Mouse (Mus musculus) erythroblast, embryonic 14.5 days (primary cell): Measurements from ENCODE around the gene Otud7a. TPM values are rescaled to one million over a fixed set of nuclear protein-coding genes. Genes with fewer than 3 reads are reported as not detected.

Experiments used
- H3K27me3 ChIP-seq: 2 replicates; pipeline ENCODE4 v1.6.1; 2012; ENCODE audit warnings: inconsistent platforms; ENCODE audit not compliant: control insufficient read depth
- H3K36me3 ChIP-seq: 2 replicates; pipeline ENCODE4 v1.6.1; 2012; ENCODE audit warnings: mild to moderate bottlenecking, inconsistent platforms; ENCODE audit not compliant: control insufficient read depth
- H3K4me1 ChIP-seq: 2 replicates; pipeline ENCODE4 v1.6.1; 2012; ENCODE audit warnings: inconsistent platforms; ENCODE audit not compliant: control insufficient read depth
- H3K4me3 ChIP-seq: replicated peaks from 2 replicates; pipeline ENCODE3; 2012; ENCODE audit warnings: moderate library complexity, mild to moderate bottlenecking, inconsistent platforms
- H3K9me3 ChIP-seq: 2 replicates; pipeline ENCODE4 v1.6.1; 2012; ENCODE audit warnings: low read length, inconsistent platforms, mixed read lengths; ENCODE audit not compliant: control insufficient read depth
- GATA1 ChIP-seq: IDR thresholded peaks from 2 replicates; pipeline ENCODE4 v1.6.1; 2012; ENCODE audit warnings: low read length, inconsistent platforms, mixed read lengths
- TAL1 ChIP-seq: IDR thresholded peaks from 3 replicates; pipeline ENCODE4 v1.6.1; 2012; ENCODE audit warnings: low read length, inconsistent platforms, mixed read lengths
- polyA plus RNA-seq: library from polyadenylated mRNA; stranded (reverse); fragments of >175 nt; gene quantifications from 2 replicates; pipeline ENCODE4 v1.2.3, GENCODE M21; 2012

The Otud7a gene
- polyA plus RNA-seq, 1 experiment, result 0.06 TPM

DNA sequence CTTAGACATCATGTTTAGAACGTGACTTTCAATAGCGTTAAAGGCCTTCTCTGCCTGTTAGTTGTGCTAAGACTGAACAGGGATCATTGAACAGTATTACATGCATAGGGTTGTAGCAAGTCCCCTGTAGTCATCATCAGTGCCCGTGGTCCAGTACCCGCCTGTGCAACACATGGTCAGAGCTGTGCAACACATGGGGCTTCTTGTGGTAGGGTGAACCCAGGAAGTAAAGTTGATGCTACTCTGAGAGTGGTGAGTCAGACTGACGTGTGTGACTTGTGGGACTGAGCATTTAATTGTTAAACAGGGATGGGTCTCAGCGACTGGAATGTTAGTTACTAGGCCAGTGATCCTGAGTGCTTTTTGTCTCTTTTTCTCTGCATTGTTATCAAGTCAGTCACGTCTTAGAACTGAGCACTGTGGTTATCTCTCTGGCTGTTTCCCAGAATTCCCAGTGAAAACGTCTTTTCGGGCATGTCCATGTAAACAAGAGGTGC lies 52.5 kb downstream of the Otud7a start:
- no peak for TF ChIP-seq TAL1
- no peak for TF ChIP-seq GATA1
- Histone ChIP-seq H3K27me3 (no peaks in the 10 kb centered on the region), H3K36me3 (no peaks in the 10 kb centered on the region), H3K4me3 (no peak overlapping the region), H3K9me3 (peaks cover 9% of the 10 kb centered on the region), H3K4me1 (no peaks in the 10 kb centered on the region)

DNA sequence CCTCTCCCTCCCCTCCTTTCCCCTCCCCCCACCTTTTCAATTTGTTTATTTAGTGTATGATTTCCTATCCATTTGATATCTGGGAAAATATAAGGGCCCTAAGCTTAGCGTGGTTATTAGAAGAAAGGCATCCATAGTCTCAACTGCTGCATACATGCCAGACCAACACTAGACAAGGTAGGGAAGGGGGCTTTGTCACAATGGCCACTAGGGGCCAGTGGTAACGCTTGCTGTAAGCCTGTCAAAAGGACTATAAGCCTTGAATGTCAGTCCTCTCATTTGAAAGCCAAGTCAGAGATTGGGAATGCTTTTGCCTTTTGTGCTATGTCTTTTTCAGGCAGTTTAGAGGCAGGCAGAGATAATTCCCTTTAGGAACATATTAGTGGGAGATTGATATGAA lies 59.7 kb downstream of the Otud7a start:
- no peak overlapping the region for H3K4me3 ChIP-seq
- no peaks in the 10 kb centered on the region for H3K36me3 ChIP-seq
- H3K9me3 ChIP-seq, result 0 out of 2 replicates have a peak, but pooled peaks cover under 1% of the 10 kb centered on the region
- TF ChIP-seq GATA1, result no peak
- TF ChIP-seq TAL1, result no peak
- H3K27me3 ChIP-seq, result no peaks in the 10 kb centered on the region
- H3K4me1 ChIP-seq, result no peaks in the 10 kb centered on the region

DNA sequence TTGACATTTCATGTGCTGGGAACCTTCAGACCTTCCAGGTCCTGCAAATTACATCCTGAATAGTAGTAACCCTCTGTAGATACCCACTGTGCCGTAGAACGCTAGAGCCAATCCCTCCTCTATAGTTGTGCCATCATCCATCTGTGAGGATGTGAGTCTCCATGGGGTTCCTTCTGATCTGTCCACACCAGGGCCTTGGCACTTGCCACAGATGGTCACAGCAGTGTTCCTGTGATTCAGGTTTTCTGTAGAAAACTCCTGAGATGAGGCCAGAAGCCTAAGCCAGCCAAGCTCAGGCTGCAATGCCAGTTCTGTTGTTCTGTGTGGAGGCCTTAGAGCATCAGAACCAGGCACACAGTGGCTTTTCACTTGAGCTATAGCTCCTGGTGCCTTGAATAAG lies 63.5 kb downstream of the Otud7a start:
- no peak for TF ChIP-seq TAL1
- TF ChIP-seq GATA1, result no peak
- Histone ChIP-seq H3K4me1 (no peaks in the 10 kb centered on the region), H3K9me3 (no peaks in the 10 kb centered on the region; the same call in 1 of the 2 replicates), H3K4me3 (no peak overlapping the region), H3K27me3 (no peaks in the 10 kb centered on the region), H3K36me3 (no peaks in the 10 kb centered on the region)

DNA sequence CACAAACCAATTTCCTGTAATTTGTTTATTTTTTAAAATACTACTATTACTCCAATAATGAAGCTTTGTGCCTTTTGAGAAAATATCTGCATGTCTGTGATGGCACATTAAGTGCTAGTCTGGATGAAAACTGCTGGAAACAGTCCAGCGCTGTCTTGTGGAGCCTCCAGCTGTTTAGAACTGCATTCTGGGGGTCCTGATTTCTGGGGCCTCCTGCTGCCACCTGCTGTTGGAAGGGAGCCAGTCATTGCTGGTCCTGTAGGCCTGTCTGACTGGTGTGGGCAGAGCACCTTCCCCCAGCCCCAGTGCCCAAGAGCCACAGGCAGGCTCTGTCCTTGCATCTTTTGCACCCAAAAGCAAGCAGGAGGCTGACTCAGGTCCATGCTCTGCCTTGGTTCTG lies 65.3 kb downstream of the Otud7a start:
- TF ChIP-seq TAL1, result no peak
- TF ChIP-seq GATA1, result no peak
- Histone ChIP-seq H3K4me1 (no peaks in the 10 kb centered on the region), H3K27me3 (no peaks in the 10 kb centered on the region)

DNA sequence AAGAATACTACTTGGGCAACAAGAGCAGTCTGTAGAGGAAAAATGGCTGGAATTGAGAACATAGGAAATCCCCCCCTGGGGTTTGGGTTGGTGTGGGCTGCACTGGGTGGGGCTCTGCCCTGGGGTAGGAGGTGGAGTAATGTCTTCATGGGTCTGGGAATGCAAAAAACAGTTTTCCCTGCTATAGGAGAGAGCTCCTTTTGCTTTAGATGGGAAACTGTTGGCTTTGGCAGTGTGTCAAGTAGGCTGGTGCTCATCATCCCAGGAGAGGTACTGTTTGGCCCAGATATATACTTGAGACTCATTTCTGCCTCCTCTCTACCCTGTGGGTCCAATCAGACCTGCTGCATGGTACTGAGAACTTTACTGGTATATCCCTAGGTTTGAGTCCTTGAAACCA lies 66.9 kb downstream of the Otud7a start:
- Histone ChIP-seq H3K4me1 (no peaks in the 10 kb centered on the region), H3K4me3 (no peak overlapping the region), H3K9me3 (no peaks in the 10 kb centered on the region; the same call in 1 of the 2 replicates), H3K36me3 (no peaks in the 10 kb centered on the region), H3K27me3 (no peaks in the 10 kb centered on the region)
- TF ChIP-seq TAL1, result no peak
- no peak for TF ChIP-seq GATA1

More for the DNA sequence above, 65.3 kb downstream of the Otud7a start:
- Histone ChIP-seq H3K4me3 (no peak overlapping the region), H3K36me3 (no peaks in the 10 kb centered on the region), H3K9me3 (no peaks in the 10 kb centered on the region; the same call in 1 of the 2 replicates)

DNA sequence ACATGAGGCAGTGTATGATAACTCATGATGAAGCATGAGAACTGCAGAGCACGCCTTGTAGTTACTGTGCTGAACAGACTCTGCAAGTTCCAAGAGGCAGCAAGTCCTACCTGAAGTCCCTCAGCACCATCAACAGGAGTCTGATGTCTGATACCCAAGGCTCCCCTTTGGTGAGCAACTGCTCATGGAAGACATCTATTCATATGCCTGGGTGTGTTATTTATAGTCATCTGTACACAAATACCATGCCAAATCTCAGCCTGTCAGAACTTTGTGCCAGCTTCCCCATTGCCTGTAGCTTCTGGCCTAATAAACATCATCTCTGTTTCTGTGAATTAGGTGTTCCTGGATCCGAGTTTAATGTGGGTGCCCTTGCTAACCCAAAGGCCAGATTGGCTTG lies 68.0 kb downstream of the Otud7a start:
- TF ChIP-seq GATA1 (no peak), TAL1 (no peak)
- Histone ChIP-seq H3K27me3 (no peaks in the 10 kb centered on the region), H3K9me3 (no peaks in the 10 kb centered on the region; the same call in 1 of the 2 replicates), H3K4me3 (no peak overlapping the region), H3K36me3 (no peaks in the 10 kb centered on the region), H3K4me1 (no peaks in the 10 kb centered on the region)

DNA sequence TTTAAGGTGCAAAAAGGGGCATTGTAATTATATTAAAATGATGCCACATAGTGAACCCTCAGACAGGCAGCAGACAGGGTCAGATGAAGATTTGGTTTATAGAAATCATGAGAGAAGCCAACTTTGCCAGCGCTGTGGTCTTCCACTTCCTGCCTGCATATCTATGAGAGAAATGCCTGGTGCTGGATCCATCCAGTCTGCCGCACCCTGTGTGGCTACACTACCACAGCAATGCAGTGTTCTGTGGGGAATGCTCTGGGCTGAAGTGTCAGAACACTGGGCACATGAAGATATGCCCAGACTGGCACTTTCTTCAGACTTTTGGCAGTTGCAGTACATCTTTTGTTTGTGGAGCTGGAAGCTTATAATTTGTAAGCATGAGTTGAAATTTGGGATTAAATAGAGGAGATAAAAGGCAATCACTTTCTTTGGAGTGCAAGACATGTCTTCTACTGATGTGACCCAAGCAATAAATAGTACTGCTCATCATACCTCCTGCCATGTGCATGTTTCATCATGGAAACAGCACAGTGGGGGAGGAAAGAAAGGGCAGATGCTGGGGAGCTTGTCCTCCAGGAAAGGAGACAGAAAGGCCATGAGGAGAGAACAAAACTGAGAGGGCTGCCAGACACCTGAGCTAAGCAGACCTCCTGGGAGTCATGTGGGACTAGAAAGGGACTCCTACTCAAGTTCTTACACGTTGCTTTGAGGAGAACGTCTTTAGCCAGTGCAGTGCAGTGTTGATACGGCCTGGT lies 71.8 kb downstream of the Otud7a start:
- H3K9me3 ChIP-seq, result no peaks in the 10 kb centered on the region
- no peak overlapping the region for H3K4me3 ChIP-seq
- H3K4me1 ChIP-seq, result no peaks in the 10 kb centered on the region
- H3K36me3 ChIP-seq, result no peaks in the 10 kb centered on the region
- H3K27me3 ChIP-seq, result no peaks in the 10 kb centered on the region
- no peak for TF ChIP-seq TAL1
- no peak for TF ChIP-seq GATA1

DNA sequence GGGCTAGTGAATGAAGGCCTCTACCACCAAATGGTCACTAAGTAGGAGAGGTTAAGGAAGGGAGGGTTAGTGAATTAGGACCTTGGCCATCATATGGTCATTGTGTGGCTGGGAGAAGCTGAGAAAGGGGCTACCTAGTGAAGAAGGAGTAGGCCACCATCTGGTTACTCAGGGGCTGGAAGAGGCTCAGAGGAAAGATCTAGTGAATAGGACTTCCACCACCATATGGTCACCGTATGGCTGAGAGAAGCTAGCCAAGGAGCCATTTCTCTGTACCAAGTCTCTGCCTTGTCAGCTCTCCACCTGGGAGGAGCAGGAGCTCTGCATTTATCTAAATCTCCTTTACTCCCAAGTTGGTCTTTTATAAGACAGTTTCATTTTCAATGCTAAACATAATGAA lies 75.7 kb downstream of the Otud7a start:
- H3K27me3 ChIP-seq, result no peaks in the 10 kb centered on the region
- H3K9me3 ChIP-seq, result no peaks in the 10 kb centered on the region
- no peak overlapping the region for H3K4me3 ChIP-seq
- TF ChIP-seq GATA1 (no peak), TAL1 (no peak)
- no peaks in the 10 kb centered on the region for H3K4me1 ChIP-seq
- H3K36me3 ChIP-seq, result no peaks in the 10 kb centered on the region

DNA sequence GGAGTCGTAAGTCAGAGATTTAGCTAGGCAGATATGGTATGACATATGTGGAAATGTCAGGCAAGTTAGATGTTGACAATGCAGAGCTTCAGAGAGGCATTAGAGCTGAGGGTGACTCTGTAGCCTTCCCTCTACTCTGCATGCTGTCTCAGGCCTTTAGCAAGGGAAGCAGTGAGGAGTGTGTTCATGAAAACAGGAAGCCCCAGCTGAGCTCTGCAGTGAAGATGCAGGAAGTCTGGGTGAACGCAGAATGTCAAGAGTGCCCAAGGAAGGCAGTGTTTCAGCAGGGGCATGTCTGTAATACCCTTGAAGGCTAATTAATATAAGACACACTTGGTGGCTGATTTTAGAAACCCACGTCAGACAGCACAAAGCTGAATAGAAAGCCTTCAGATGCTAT lies 77.9 kb downstream of the Otud7a start:
- H3K4me3 ChIP-seq, result no peak overlapping the region
- no peaks in the 10 kb centered on the region for H3K9me3 ChIP-seq
- TF ChIP-seq TAL1, result no peak
- TF ChIP-seq GATA1, result no peak
- H3K4me1 ChIP-seq, result no peaks in the 10 kb centered on the region
- H3K36me3 ChIP-seq, result no peaks in the 10 kb centered on the region
- no peaks in the 10 kb centered on the region for H3K27me3 ChIP-seq

DNA sequence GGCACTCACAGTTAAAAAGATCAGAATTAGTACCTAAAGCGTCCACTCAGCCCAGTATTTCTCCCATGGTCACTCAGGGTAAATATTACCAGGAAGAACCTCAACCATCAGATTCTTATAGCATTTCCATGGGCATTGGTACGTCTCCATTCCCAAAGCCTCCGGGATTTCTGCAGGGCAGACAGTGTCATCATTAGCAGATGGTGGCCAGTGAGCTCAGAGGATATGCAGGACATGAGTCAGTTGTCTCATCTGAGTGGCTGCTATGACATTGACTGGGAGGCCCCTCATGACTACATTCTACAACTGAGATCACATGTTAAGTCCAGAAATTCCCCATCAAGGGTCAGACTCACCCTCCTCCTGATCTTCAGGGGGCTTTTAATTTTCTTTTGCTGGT lies 78.5 kb downstream of the Otud7a start:
- H3K36me3 ChIP-seq, result no peaks in the 10 kb centered on the region
- H3K9me3 ChIP-seq, result no peaks in the 10 kb centered on the region
- H3K4me1 ChIP-seq, result no peaks in the 10 kb centered on the region
- no peak overlapping the region for H3K4me3 ChIP-seq
- TF ChIP-seq GATA1 (no peak), TAL1 (no peak)
- no peaks in the 10 kb centered on the region for H3K27me3 ChIP-seq
